Mouse (Mus musculus): ENCODE results near the gene Papola.

DNA sequence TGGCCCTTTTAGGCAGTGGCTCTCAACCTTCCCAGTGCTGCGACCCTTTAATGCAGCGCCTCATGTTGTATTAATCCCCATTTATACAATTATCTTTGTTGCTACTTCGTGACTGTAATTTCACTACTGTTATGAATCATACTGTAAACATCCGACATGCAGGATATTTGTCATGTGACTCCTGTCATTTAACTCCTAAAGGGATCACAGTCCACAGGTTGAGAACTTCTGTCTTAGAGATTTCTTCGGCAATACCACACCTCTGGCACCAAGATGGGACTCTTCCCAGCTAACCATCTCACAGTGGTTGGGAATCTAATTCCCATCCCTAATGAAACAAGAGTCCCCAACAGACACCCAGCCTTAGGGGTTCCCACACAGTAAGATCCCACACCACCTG lies 36.4 kb upstream of the Papola start:
- no peak for TF ChIP-seq CTCF (IDR thresholded peaks at IDR 0.05; ENCODE audit: low read depth)
- no peak for TF ChIP-seq EP300 (optimal IDR thresholded peaks at IDR 0.05)
